Mouse (Mus musculus): ENCODE measurements around the gene Ffar3. TPM values are rescaled to one million over a fixed set of nuclear protein-coding genes. Genes with fewer than 3 reads are reported as not detected.
A peak's percentile ranks its signal among the peaks of the same experiment; 100 is the strongest.

Ffar3 gene
- total and polyA plus RNA-seq, 3 experiments = not detected

- peak in 1 of 2 experiments; percentile 8 for DNase-seq
- Histone ChIP-seq H3K9ac (ENCODE audit: low read depth, low read length) (no peak overlapping the region), H3K27me3 (ENCODE audit: control insufficient read depth, insufficient read depth, low read length) (no peaks in the 10 kb centered on the region), H3K27ac (no peak overlapping the region), H3K36me3 (ENCODE audit: control insufficient read depth, insufficient read depth, low read length) (no peaks in the 10 kb centered on the region), H3K4me1 (ENCODE audit: control insufficient read depth, insufficient read depth, low read length) (no peaks in the 10 kb centered on the region), H3K79me2 (replicated peaks; ENCODE audit: control insufficient read depth, insufficient read depth, low read length) (no peaks in the 10 kb centered on the region), H3K4me3 (no peak overlapping the region)
- TF ChIP-seq CTCF (IDR thresholded peaks at IDR 0.05) (no peak), POLR2A (IDR thresholded peaks at IDR 0.05; ENCODE audit: insufficient read depth, low read depth, low read length) (no peak), EP300 (IDR thresholded peaks at IDR 0.05; ENCODE audit: insufficient read depth, low read depth, low read length) (no peak)
- intact Hi-C loops (cut with DNase I) = loop anchor here (5.0 kb wide), 1 partner anchor 78 kb away; the partner anchor contains the start of gene Usf2
- WGBS = 64% methylated on average over 6 of the region's 6 CpGs
These were observed 23.0 kb upstream of the Ffar3 start for GRCm38 (mm10) chr7:30878950-30879349.

GRCm38 (mm10) chr7:30873083-30873482, 17.1 kb upstream of the Ffar3 start:
- no peaks in the 10 kb centered on the region for H3K4me1 ChIP-seq (ENCODE audit: control insufficient read depth, insufficient read depth, low read length)
- H3K79me2 ChIP-seq (replicated peaks; ENCODE audit: control insufficient read depth, insufficient read depth, low read length) = no peaks in the 10 kb centered on the region
- no peaks in the 10 kb centered on the region for H3K36me3 ChIP-seq (ENCODE audit: control insufficient read depth, insufficient read depth, low read length)
- no peak overlapping the region for H3K4me3 ChIP-seq
- peak; percentile 66 to 73 for DNase-seq
- no peaks in the 10 kb centered on the region for H3K27me3 ChIP-seq (ENCODE audit: control insufficient read depth, insufficient read depth, low read length)
- no peak overlapping the region for H3K27ac ChIP-seq
- H3K9ac ChIP-seq (ENCODE audit: low read depth, low read length) = no peak overlapping the region
- intact Hi-C loops (cut with DNase I) = loop anchor here (1.0 kb wide), 1 partner anchor 101 kb away; no protein-coding TSS in a partner anchor
- TF ChIP-seq POLR2A (IDR thresholded peaks at IDR 0.05; ENCODE audit: insufficient read depth, low read depth, low read length) (no peak), EP300 (IDR thresholded peaks at IDR 0.05; ENCODE audit: insufficient read depth, low read depth, low read length) (no peak), CTCF (IDR thresholded peaks at IDR 0.05) (peak; percentile 79)
- 20% methylated on average over 15 of the region's 15 CpGs for WGBS

- DNase-seq = no peak
- no peak overlapping the region for H3K9ac ChIP-seq (ENCODE audit: low read depth, low read length)
- no peak overlapping the region for H3K27ac ChIP-seq
- H3K27me3 ChIP-seq (ENCODE audit: control insufficient read depth, insufficient read depth, low read length) = no peaks in the 10 kb centered on the region
- TF ChIP-seq CTCF (IDR thresholded peaks at IDR 0.05) (no peak), POLR2A (IDR thresholded peaks at IDR 0.05; ENCODE audit: insufficient read depth, low read depth, low read length) (no peak), EP300 (IDR thresholded peaks at IDR 0.05; ENCODE audit: insufficient read depth, low read depth, low read length) (no peak)
- H3K36me3 ChIP-seq (ENCODE audit: control insufficient read depth, insufficient read depth, low read length) = no peaks in the 10 kb centered on the region
- no peaks in the 10 kb centered on the region for H3K79me2 ChIP-seq (replicated peaks; ENCODE audit: control insufficient read depth, insufficient read depth, low read length)
- H3K4me3 ChIP-seq = no peak overlapping the region
- H3K4me1 ChIP-seq (ENCODE audit: control insufficient read depth, insufficient read depth, low read length) = no peaks in the 10 kb centered on the region
- intact Hi-C loops (cut with DNase I) = loop anchor here (5.0 kb wide), 1 partner anchor 271 kb away; no protein-coding TSS in a partner anchor
- 45% methylated on average over 8 of the region's 8 CpGs for WGBS
These were observed 7.4 kb upstream of the Ffar3 start for GRCm38 (mm10) chr7:30863386-30863785.

GRCm38 (mm10) chr7:30861464-30861863, 5.5 kb upstream of the Ffar3 start, which contains the start of gene Ffar1:
Ffar1 (minus strand) TSS chr7:30861564.
- H3K4me3 ChIP-seq = no peak within 1 kb of the TSS
- DNase-seq = no peak
- intact Hi-C loops (cut with DNase I) = loop anchor here (5.0 kb wide), 1 partner anchor 269 kb away; no protein-coding TSS in a partner anchor
- no peaks in the 10 kb centered on the region for H3K27me3 ChIP-seq (ENCODE audit: control insufficient read depth, insufficient read depth, low read length)
- TF ChIP-seq POLR2A (IDR thresholded peaks at IDR 0.05; ENCODE audit: insufficient read depth, low read depth, low read length) (no peak), EP300 (IDR thresholded peaks at IDR 0.05; ENCODE audit: insufficient read depth, low read depth, low read length) (no peak), CTCF (IDR thresholded peaks at IDR 0.05) (no peak)
- H3K79me2 ChIP-seq (replicated peaks; ENCODE audit: control insufficient read depth, insufficient read depth, low read length) = no peaks in the 10 kb centered on the region
- 68% methylated on average over 12 of the region's 12 CpGs for WGBS
- no peak within 1 kb of the TSS for H3K9ac ChIP-seq (ENCODE audit: low read depth, low read length)
- H3K36me3 ChIP-seq (ENCODE audit: control insufficient read depth, insufficient read depth, low read length) = no peaks in the 10 kb centered on the region
- no peaks in the 10 kb centered on the region for H3K4me1 ChIP-seq (ENCODE audit: control insufficient read depth, insufficient read depth, low read length)
- H3K27ac ChIP-seq = no peak within 1 kb of the TSS

GRCm38 (mm10) chr7:30859635-30860402, 3.8 kb upstream of the Ffar3 start:
- no peaks in the 10 kb centered on the region for H3K36me3 ChIP-seq (ENCODE audit: control insufficient read depth, insufficient read depth, low read length)
- intact Hi-C loops (cut with DNase I) = loop anchor here (5.0 to 10.0 kb wide), 2 partner anchors 195 to 268 kb away; partner anchors contain the start of gene Haus5
- H3K27me3 ChIP-seq (ENCODE audit: control insufficient read depth, insufficient read depth, low read length) = 0 out of 2 replicates have a peak, but pooled peaks cover 2% of the 10 kb centered on the region
- no peaks in the 10 kb centered on the region for H3K4me1 ChIP-seq (ENCODE audit: control insufficient read depth, insufficient read depth, low read length)
- no peaks in the 10 kb centered on the region for H3K79me2 ChIP-seq (replicated peaks; ENCODE audit: control insufficient read depth, insufficient read depth, low read length)
- no peak overlapping the region for H3K9ac ChIP-seq (ENCODE audit: low read depth, low read length)
- H3K27ac ChIP-seq = no peak overlapping the region
- TF ChIP-seq CTCF (IDR thresholded peaks at IDR 0.05) (peak; percentile 73), EP300 (IDR thresholded peaks at IDR 0.05; ENCODE audit: insufficient read depth, low read depth, low read length) (no peak)
- peak in 1 of 2 experiments; percentile 26 for DNase-seq
- no peak overlapping the region for H3K4me3 ChIP-seq
- whole genome bisulfite sequencing = 7% methylated on average over 16 of the region's 16 CpGs

GRCm38 (mm10) chr7:30859290-30859634, 3.3 kb upstream of the Ffar3 start:
- peak; percentile 56 to 61 for DNase-seq
- intact Hi-C loops (cut with DNase I) = loop anchor here (10.0 kb wide), 1 partner anchor 194 kb away; the partner anchor contains the start of gene Haus5
- TF ChIP-seq EP300 (IDR thresholded peaks at IDR 0.05; ENCODE audit: insufficient read depth, low read depth, low read length) (no peak), CTCF (IDR thresholded peaks at IDR 0.05) (peak; percentile 77), POLR2A (IDR thresholded peaks at IDR 0.05; ENCODE audit: insufficient read depth, low read depth, low read length) (no peak)
- Histone ChIP-seq H3K27ac (no peak overlapping the region), H3K79me2 (replicated peaks; ENCODE audit: control insufficient read depth, insufficient read depth, low read length) (no peaks in the 10 kb centered on the region), H3K4me3 (no peak overlapping the region), H3K27me3 (ENCODE audit: control insufficient read depth, insufficient read depth, low read length) (0 out of 2 replicates have a peak, but pooled peaks cover 2% of the 10 kb centered on the region), H3K4me1 (ENCODE audit: control insufficient read depth, insufficient read depth, low read length) (no peaks in the 10 kb centered on the region), H3K9ac (ENCODE audit: low read depth, low read length) (no peak overlapping the region), H3K36me3 (ENCODE audit: control insufficient read depth, insufficient read depth, low read length) (no peaks in the 10 kb centered on the region)
